8 mouse cellular contexts compared by ENCODE assay signal in genomic region chr2:31139991-31140771, GRCm38 (mm10). TPM values are rescaled to one million over a fixed set of nuclear protein-coding genes. Genes with fewer than 3 reads are reported as not detected.
A peak's percentile ranks its signal among the peaks of the same experiment; 100 is the strongest.
DNase-seq lines count a peak whose midpoint lies in the region; ATAC-seq and TF ChIP-seq lines count a peak whose summit lies in the region.

No protein-coding gene starts in this region.

- H3K27ac ChIP-seq in heart, embryonic 13.5 days (replicated peaks) = no peak overlapping the region
- no peak overlapping the region for H3K27ac ChIP-seq in ES-E14 (ENCODE audit: insufficient read depth, low read depth, low read length, poor library complexity, severe bottlenecking)
- H3K27ac ChIP-seq in hindbrain, embryonic 10.5 days = no peak overlapping the region
- no peak overlapping the region for H3K27ac ChIP-seq in midbrain, embryonic 10.5 days (replicated peaks)

- no peak for DNase-seq in heart, postnatal 36 days
- DNase-seq in ES-E14 (ENCODE audit: low read depth, low spot score) = no peak
- DNase-seq in hindbrain, embryonic 10.5 days (ENCODE audit: low spot score) = no peak
- no peak for DNase-seq in midbrain, embryonic 10.5 days (ENCODE audit: low spot score)
- no peak for DNase-seq in frontal cortex, postnatal 25 days (ENCODE audit: low spot score in 2 of 2)
- DNase-seq in layer of hippocampus, postnatal 10 days (ENCODE audit: low spot score in 2 of 2) = no peak
- DNase-seq in kidney, adult 18-20 months = no peak

- no peaks in the 10 kb centered on the region for H3K27me3 ChIP-seq in heart, embryonic 13.5 days (replicated peaks)
- peaks cover 43% of the 10 kb centered on the region for H3K27me3 ChIP-seq in hindbrain, embryonic 10.5 days (ENCODE audit: insufficient read depth, poor library complexity, severe bottlenecking)
- peaks cover 41% of the 10 kb centered on the region for H3K27me3 ChIP-seq in midbrain, embryonic 10.5 days (ENCODE audit: low read depth, poor library complexity, severe bottlenecking)

- 73% methylated on average over 12 of the region's 12 CpGs for WGBS in heart, embryonic 13.5 days
- WGBS in hindbrain, embryonic 10.5 days = 81% methylated on average over 12 of the region's 12 CpGs
- WGBS in midbrain, embryonic 10.5 days = 84% methylated on average over 12 of the region's 12 CpGs

- H3K4me3 ChIP-seq in heart, embryonic 13.5 days = peak overlapping the region; percentile 94
- peak overlapping the region; percentile 74 to 84; a peak in 3 of 4 replicates for H3K4me3 ChIP-seq in ES-E14 (ENCODE audit: insufficient read depth in 1 of 2, low read depth in 1 of 2, low read length in 2 of 2, poor library complexity in 1 of 2, severe bottlenecking in 1 of 2)
- peak overlapping the region; percentile 85 for H3K4me3 ChIP-seq in hindbrain, embryonic 10.5 days
- H3K4me3 ChIP-seq in midbrain, embryonic 10.5 days = peak overlapping the region; percentile 90; the same call in 1 of the 2 replicates

- no peaks in the 10 kb centered on the region for H3K9me3 ChIP-seq in heart, embryonic 13.5 days
- no peaks in the 10 kb centered on the region for H3K9me3 ChIP-seq in ES-E14 (ENCODE audit: control insufficient read depth, insufficient read depth, low read depth, low read length)
- no peaks in the 10 kb centered on the region for H3K9me3 ChIP-seq in hindbrain, embryonic 10.5 days
- no peaks in the 10 kb centered on the region for H3K9me3 ChIP-seq in midbrain, embryonic 10.5 days (replicated peaks)

- no peak for ATAC-seq in heart, embryonic 13.5 days (ENCODE audit: extremely low read depth, insufficient number of reproducible peaks, low FRiP score, low TSS enrichment)

- peak overlapping the region; percentile 95 for H3K4me2 ChIP-seq in heart, embryonic 13.5 days

- H3K9ac ChIP-seq in heart, embryonic 13.5 days = peak overlapping the region; percentile 94
- peak overlapping the region; percentile 24; the same call in 1 of the 2 replicates for H3K9ac ChIP-seq in ES-E14 (ENCODE audit: insufficient read depth, low read depth, low read length, poor library complexity, severe bottlenecking)

- peaks cover 6% of the 10 kb centered on the region; the same call in 1 of the 2 replicates for H3K36me3 ChIP-seq in heart, embryonic 13.5 days
- H3K36me3 ChIP-seq in ES-E14 (ENCODE audit: control insufficient read depth, insufficient read depth, low read length, poor library complexity, severe bottlenecking) = no peaks in the 10 kb centered on the region
- H3K36me3 ChIP-seq in hindbrain, embryonic 10.5 days = no peaks in the 10 kb centered on the region
- H3K36me3 ChIP-seq in midbrain, embryonic 10.5 days = peaks cover 3% of the 10 kb centered on the region; the same call in 1 of the 2 replicates

- intact Hi-C loops in heart, postnatal 36 days (cut with DNase I) = loop anchor here (5.0 kb wide), 1 partner anchor 53 kb away; no protein-coding TSS in a partner anchor

- peaks cover 68% of the 10 kb centered on the region for H3K4me1 ChIP-seq in heart, embryonic 13.5 days
- peaks cover 5 to 30% of the 10 kb centered on the region in 2 experiments for H3K4me1 ChIP-seq in ES-E14 (ENCODE audit: control insufficient read depth in 2 of 2, insufficient read depth in 2 of 2, low read length in 2 of 2, poor library complexity in 1 of 2)
- H3K4me1 ChIP-seq in hindbrain, embryonic 10.5 days (replicated peaks) = peaks cover 40% of the 10 kb centered on the region
- peaks cover 31% of the 10 kb centered on the region for H3K4me1 ChIP-seq in midbrain, embryonic 10.5 days

- in situ Hi-C loops in ES-E14 (cut with MboI; ENCODE audit: low sequenced_read_pairs in 2 of 2, unreplicated experiment in 2 of 2) = no loop called here

TF ChIP-seq in ES-E14, 5 proteins besides CTCF, POLR2A, EP300 and RAD21:
- TF ChIP-seq ZNF384 (IDR thresholded peaks at IDR 0.05; ENCODE audit: low read depth, low read length) (no peak), MAFK (IDR thresholded peaks at IDR 0.05; ENCODE audit: insufficient read depth, low read depth, low read length) (no peak)
TF ChIP-seq in ES-E14: peak in this region for 0.

RNA-seq across cellular contexts. Expression of gene Fnbp1, which starts 1.6 kb away (rescaled TPM):
- 17.6 and 18.7 TPM in 2 replicates for polyA plus RNA-seq in heart, embryonic 13.5 days (2015; fragmentation: Nextera tagmentation; extraction: Ambion mirVana)
- total RNA-seq in heart, postnatal 36 days (2021) = 10 to 100 TPM; 51.7 to 57.9 TPM
- 15.1 and 16.5 TPM in 2 replicates for total RNA-seq in ES-E14 (2012; rRNA removed)
- polyA plus RNA-seq in hindbrain, embryonic 10.5 days (2016; fragmentation: Nextera tagmentation; extraction: Ambion mirVana) = 14.7 and 16.0 TPM in 2 replicates
- polyA plus RNA-seq in midbrain, embryonic 10.5 days (2016; fragmentation: Nextera tagmentation; extraction: Ambion mirVana) = 11.8 and 14.3 TPM in 2 replicates
- 10 to 100 TPM; 90.2 to 99.0 TPM for total RNA-seq in layer of hippocampus, postnatal 10 days (2021)

RNA-seq across cellular contexts. Expression of gene Gpr107, which starts 11.9 kb away (rescaled TPM):
- 29.7 and 34.8 TPM in 2 replicates for polyA plus RNA-seq in heart, embryonic 13.5 days (2015; fragmentation: Nextera tagmentation; extraction: Ambion mirVana)
- 10 to 100 TPM; 30.3 to 38.7 TPM for total RNA-seq in heart, postnatal 36 days (2021)
- total RNA-seq in ES-E14 (2012; rRNA removed) = 111 and 156 TPM in 2 replicates
- polyA plus RNA-seq in hindbrain, embryonic 10.5 days (2016; fragmentation: Nextera tagmentation; extraction: Ambion mirVana) = 35.1 and 35.5 TPM in 2 replicates
- polyA plus RNA-seq in midbrain, embryonic 10.5 days (2016; fragmentation: Nextera tagmentation; extraction: Ambion mirVana) = 33.8 and 39.0 TPM in 2 replicates
- total RNA-seq in layer of hippocampus, postnatal 10 days (2021) = 10 to 100 TPM; 50.7 to 54.5 TPM
